Mouse (Mus musculus): ENCODE results near the gene Cnfn. TPM values are rescaled to one million over a fixed set of nuclear protein-coding genes. Genes with fewer than 3 reads are reported as not detected.
"Not testable (repeated sequence)": the region's sequence is repeated elsewhere in the genome, so short reads cannot be mapped to it uniquely, and the experiment has no call there.

Cnfn gene
- polyA plus RNA-seq, 1 experiment, result not detected

DNA sequence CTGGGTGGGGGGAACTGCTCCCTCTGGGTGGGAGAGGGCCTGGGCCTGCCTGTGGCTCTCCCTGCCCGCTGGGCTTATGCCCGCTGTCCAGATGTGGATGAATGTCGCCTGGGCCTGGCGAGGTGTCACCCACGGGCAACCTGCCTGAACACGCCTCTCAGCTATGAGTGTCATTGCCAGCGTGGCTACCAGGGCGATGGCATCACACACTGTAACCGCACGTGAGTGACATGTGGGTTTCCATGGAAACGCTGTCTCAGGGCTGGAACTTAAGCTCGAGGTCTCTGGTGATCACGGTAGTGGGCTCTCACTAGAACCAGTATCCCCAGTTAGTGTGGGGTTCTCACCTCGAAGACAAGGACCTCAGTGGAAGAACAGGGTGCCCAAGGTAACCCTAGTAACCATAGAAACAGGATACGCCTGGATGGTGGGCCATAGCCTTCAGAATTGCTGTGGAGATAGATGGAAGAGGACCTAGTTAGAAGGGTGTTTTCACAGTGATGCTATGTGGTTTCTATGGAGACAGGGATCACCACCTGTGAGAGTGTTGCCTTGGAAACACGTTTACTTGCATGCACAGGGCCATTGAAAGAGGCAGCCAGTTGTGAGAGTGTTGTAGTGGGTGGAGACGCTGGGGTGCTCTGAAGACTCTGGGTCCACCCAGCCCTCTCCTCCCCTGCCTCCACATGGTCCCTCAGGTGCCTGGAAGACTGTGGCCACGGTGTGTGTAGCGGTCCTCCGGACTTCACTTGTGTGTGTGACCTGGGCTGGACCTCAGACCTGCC is 28.3 kb downstream of the Cnfn start:
- TF ChIP-seq CTCF (IDR thresholded peaks at IDR 0.05; ENCODE audit: extremely low read depth, insufficient read depth, insufficient read length, insufficient replicate concordance), result no peak
- no peak for TF ChIP-seq POLR2A (IDR thresholded peaks at IDR 0.05; ENCODE audit: low read depth, low read length)
- Histone ChIP-seq H3K36me3 (ENCODE audit: control insufficient read depth, insufficient read depth, low read length) (no peaks in the 10 kb centered on the region), H3K4me3 (ENCODE audit: extremely low read depth, insufficient read depth, insufficient read length) (no peak overlapping the region), H3K27ac (ENCODE audit: insufficient read depth, low read length) (no peak overlapping the region), H3K27me3 (ENCODE audit: control insufficient read depth, insufficient read depth, low read length) (no peaks in the 10 kb centered on the region), H3K4me1 (ENCODE audit: control insufficient read depth, insufficient read depth, insufficient read length) (no peaks in the 10 kb centered on the region)
- WGBS, result 84% methylated on average over 20 of the region's 20 CpGs
- DNase-seq (ENCODE audit: low read depth in 1 of 2, low spot score in 2 of 2), result no peak

DNA sequence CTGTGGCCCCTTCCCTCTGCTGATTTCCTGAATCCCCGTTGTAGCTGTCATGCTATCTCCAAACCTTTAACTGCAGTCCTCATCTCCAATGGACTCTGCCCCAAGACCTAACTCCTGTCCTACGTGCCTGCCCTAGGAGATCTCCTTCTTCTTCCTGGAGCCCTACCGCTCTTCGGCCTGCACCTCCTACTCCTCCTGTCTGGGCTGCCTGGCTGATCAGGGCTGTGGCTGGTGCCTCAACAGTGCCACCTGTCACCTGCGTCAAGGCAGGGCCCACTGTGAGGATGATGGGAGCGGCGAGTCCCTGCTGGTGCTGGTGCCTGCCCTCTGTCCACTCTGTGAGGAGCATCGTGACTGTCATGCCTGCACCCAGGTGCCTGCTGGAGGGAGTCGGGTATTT is 30.2 kb downstream of the Cnfn start:
- DNase-seq (ENCODE audit: low read depth in 1 of 2, low spot score in 2 of 2), result no peak
- H3K4me1 ChIP-seq (ENCODE audit: control insufficient read depth, insufficient read depth, insufficient read length), result no peaks in the 10 kb centered on the region
- no peak overlapping the region for H3K4me3 ChIP-seq (ENCODE audit: extremely low read depth, insufficient read depth, insufficient read length)
- H3K36me3 ChIP-seq (ENCODE audit: control insufficient read depth, insufficient read depth, low read length), result no peaks in the 10 kb centered on the region
- 90% methylated on average over 9 of the region's 9 CpGs for WGBS
- H3K27ac ChIP-seq (ENCODE audit: insufficient read depth, low read length), result no peak overlapping the region
- TF ChIP-seq POLR2A (IDR thresholded peaks at IDR 0.05; ENCODE audit: low read depth, low read length), result no peak
- no peak for TF ChIP-seq CTCF (IDR thresholded peaks at IDR 0.05; ENCODE audit: extremely low read depth, insufficient read depth, insufficient read length, insufficient replicate concordance)
- H3K27me3 ChIP-seq (ENCODE audit: control insufficient read depth, insufficient read depth, low read length), result no peaks in the 10 kb centered on the region

GRCm38 (mm10) chr7:25334472-25334871 is 35.1 kb downstream of the Cnfn start:
- WGBS, result 82% methylated on average over 12 of the region's 12 CpGs
- Histone ChIP-seq H3K4me3 (ENCODE audit: extremely low read depth, insufficient read depth, insufficient read length) (no peak overlapping the region), H3K27me3 (ENCODE audit: control insufficient read depth, insufficient read depth, low read length) (no peaks in the 10 kb centered on the region), H3K36me3 (ENCODE audit: control insufficient read depth, insufficient read depth, low read length) (no peaks in the 10 kb centered on the region), H3K27ac (ENCODE audit: insufficient read depth, low read length) (no peak overlapping the region), H3K4me1 (ENCODE audit: control insufficient read depth, insufficient read depth, insufficient read length) (no peaks in the 10 kb centered on the region)
- no peak for TF ChIP-seq POLR2A (IDR thresholded peaks at IDR 0.05; ENCODE audit: low read depth, low read length)
- no peak for DNase-seq (ENCODE audit: low read depth in 1 of 2, low spot score in 2 of 2)

DNA sequence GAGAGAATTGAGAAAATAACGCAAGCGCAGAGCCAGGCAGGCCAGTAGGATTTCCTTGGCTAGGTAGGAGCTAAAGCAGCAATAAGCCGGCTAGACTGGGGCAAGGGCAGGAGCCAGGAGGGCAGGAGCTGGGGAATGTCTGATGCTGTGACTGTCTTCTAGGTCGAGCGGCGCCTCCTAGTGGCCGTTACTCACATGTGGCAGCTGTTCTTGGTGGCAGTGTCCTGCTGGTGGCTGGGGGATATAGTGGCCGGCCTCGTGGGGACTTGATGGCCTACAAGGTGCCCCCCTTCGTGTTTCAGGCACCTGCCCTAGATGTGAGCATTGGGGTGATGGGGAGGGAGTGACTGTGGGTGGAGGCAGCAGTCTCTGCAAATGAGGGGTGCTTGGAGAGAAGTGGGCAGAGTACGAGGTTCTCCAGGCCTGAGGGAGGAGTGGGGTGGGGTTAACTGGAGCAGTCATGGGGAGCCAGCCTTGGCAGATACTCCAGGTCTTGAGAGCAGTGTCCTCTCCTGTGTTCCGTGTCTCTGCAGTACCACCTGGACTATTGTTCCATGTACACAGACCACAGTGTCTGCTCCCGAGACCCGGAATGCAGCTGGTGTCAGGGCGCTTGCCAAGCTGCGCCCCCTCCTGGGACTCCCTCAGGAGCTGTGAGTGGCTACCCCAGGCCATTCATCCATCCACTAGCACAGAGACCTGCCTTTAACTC is 35.8 kb downstream of the Cnfn start:
- DNase-seq (ENCODE audit: low read depth in 1 of 2, low spot score in 2 of 2), result peak; percentile 42 to 70
- WGBS, result 48% methylated on average over 16 of the region's 16 CpGs
- TF ChIP-seq CTCF (IDR thresholded peaks at IDR 0.05; ENCODE audit: extremely low read depth, insufficient read depth, insufficient read length, insufficient replicate concordance) (peak; percentile 92), POLR2A (IDR thresholded peaks at IDR 0.05; ENCODE audit: low read depth, low read length) (no peak)
- H3K36me3 ChIP-seq (ENCODE audit: control insufficient read depth, insufficient read depth, low read length), result no peaks in the 10 kb centered on the region
- H3K4me1 ChIP-seq (ENCODE audit: control insufficient read depth, insufficient read depth, insufficient read length), result no peaks in the 10 kb centered on the region
- H3K27ac ChIP-seq (ENCODE audit: insufficient read depth, low read length), result no peak overlapping the region
- no peak overlapping the region for H3K4me3 ChIP-seq (ENCODE audit: extremely low read depth, insufficient read depth, insufficient read length)
- no peaks in the 10 kb centered on the region for H3K27me3 ChIP-seq (ENCODE audit: control insufficient read depth, insufficient read depth, low read length)

GRCm38 (mm10) chr7:25326233-25326632 is 43.3 kb downstream of the Cnfn start:
- TF ChIP-seq POLR2A (IDR thresholded peaks at IDR 0.05; ENCODE audit: low read depth, low read length) (no peak), CTCF (IDR thresholded peaks at IDR 0.05; ENCODE audit: extremely low read depth, insufficient read depth, insufficient read length, insufficient replicate concordance) (no peak)
- H3K36me3 ChIP-seq (ENCODE audit: control insufficient read depth, insufficient read depth, low read length), result no peaks in the 10 kb centered on the region
- H3K27ac ChIP-seq (ENCODE audit: insufficient read depth, low read length), result no peak overlapping the region
- no peaks in the 10 kb centered on the region for H3K27me3 ChIP-seq (ENCODE audit: control insufficient read depth, insufficient read depth, low read length)
- no peak for DNase-seq (ENCODE audit: low read depth in 1 of 2, low spot score in 2 of 2)
- 58% methylated on average over 8 of the region's 8 CpGs for WGBS
- no peak overlapping the region for H3K4me3 ChIP-seq (ENCODE audit: extremely low read depth, insufficient read depth, insufficient read length)
- H3K4me1 ChIP-seq (ENCODE audit: control insufficient read depth, insufficient read depth, insufficient read length), result no peaks in the 10 kb centered on the region

GRCm38 (mm10) chr7:25325431-25325830 is 44.1 kb downstream of the Cnfn start:
- 84% methylated on average over 6 of the region's 6 CpGs for WGBS
- H3K4me1 ChIP-seq (ENCODE audit: control insufficient read depth, insufficient read depth, insufficient read length); H3K4me3 ChIP-seq (ENCODE audit: extremely low read depth, insufficient read depth, insufficient read length); H3K27ac ChIP-seq (ENCODE audit: insufficient read depth, low read length); H3K36me3 ChIP-seq (ENCODE audit: control insufficient read depth, insufficient read depth, low read length); H3K27me3 ChIP-seq (ENCODE audit: control insufficient read depth, insufficient read depth, low read length); DNase-seq (ENCODE audit: low read depth in 1 of 2, low spot score in 2 of 2): not testable (repeated sequence)

DNA sequence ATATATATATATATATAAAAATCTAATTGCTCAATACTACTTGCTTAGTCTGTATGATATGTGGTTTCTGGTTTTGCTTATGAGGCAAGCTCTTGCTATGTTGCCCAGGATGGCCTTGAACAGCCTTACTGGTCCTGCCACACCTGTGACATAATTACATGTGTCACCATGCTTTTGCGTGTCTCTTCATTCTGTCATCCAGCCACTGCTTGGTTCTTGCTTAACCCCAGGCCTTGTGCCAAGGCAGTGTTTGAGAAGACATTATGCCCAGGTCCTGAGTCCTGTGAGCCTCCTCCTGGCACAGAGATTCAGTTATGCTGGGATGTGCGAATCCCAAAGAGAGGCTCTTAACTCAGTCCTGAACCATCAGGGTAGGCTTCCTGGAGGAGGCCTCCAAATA is 46.3 kb downstream of the Cnfn start:
- no peak overlapping the region for H3K4me3 ChIP-seq (ENCODE audit: extremely low read depth, insufficient read depth, insufficient read length)
- no peaks in the 10 kb centered on the region for H3K4me1 ChIP-seq (ENCODE audit: control insufficient read depth, insufficient read depth, insufficient read length)
- no peak for DNase-seq (ENCODE audit: low read depth in 1 of 2, low spot score in 2 of 2)
- 92% methylated on average over 2 of the region's 2 CpGs for WGBS
- no peaks in the 10 kb centered on the region for H3K36me3 ChIP-seq (ENCODE audit: control insufficient read depth, insufficient read depth, low read length)
- TF ChIP-seq POLR2A (IDR thresholded peaks at IDR 0.05; ENCODE audit: low read depth, low read length), result no peak
- no peak for TF ChIP-seq CTCF (IDR thresholded peaks at IDR 0.05; ENCODE audit: extremely low read depth, insufficient read depth, insufficient read length, insufficient replicate concordance)
- H3K27ac ChIP-seq (ENCODE audit: insufficient read depth, low read length), result no peak overlapping the region
- H3K27me3 ChIP-seq (ENCODE audit: control insufficient read depth, insufficient read depth, low read length), result no peaks in the 10 kb centered on the region
